Mouse (Mus musculus): ENCODE measurements at regions not wholly inside any gene's neighbourhood (a gene's known extent, or its start where the extent isn't known, plus 50 kb on each side); places are given as distances from the start of the nearest gene placed in this dataset.

DNA sequence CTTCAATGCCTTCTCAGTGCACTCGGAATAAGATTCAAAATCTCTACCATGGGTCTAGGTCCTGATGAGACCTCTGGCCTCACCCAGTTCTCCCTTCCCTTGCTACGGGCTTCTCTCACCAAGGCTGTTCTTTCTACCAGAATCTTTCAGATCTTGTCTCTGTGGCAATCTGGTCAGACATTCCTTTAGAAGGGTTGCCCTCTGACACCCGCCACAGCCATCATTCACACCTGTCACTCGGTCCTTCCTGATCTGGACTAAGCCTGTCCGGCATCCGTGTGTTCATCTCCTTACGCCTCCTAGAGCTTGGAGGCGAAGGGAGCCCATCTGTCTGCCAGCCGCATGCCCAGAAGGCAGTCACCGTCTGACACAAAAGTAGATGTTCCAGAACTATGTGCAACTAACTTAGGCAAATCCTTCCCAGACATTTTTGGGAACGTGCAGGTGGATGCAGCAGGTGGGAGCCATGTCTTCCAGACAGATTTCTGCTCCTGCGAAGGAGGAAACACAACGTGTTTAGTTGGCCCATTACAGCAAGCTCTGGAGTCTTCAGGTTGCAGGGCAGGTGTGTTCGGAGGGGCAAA lies 77.7 kb downstream of the Fam76b start:
- DNase-seq, result no peak

- no peak for DNase-seq
These were observed 79.2 kb downstream of the Fam76b start for GRCm38 (mm10) chr9:13906736-13907135.

DNA sequence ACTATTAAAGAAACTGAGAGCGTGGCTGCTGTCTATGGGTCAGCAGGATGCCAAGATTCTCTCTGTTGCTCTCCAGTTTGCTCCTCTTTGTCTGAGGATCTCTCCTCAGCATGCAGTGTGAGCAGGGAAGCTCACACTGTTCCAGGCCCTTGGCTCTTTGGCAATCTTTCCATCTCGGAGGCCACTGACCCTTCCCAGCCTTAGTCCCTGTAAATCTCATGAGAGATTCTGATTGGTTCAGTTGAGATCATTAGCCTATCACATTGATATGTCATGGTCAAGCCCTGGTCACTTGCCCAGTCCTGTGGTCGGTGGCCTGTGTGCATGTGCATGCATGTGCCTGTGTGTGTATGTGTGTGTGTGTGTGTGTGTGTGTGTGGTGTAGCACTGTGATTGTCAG lies 82.1 kb downstream of the Fam76b start:
- DNase-seq, result no peak

DNA sequence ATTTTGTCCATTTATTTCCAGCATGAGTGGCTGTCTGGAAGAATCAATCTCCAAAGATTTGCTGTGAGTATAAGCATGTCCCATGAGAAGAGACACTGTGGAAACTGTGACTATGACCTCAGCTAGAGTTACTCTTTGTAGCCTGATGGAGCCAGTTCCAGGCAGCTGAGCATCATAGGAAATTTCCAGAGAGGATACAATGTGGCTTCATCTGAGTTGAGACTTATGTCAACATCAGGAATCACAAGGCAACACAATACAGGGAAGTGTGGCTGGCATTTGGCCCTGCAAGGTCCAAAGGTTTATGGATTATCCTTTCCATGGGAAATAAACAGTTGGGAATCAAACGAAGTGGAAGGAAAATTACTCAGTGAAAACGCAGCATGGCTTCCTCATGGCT lies 82.6 kb downstream of the Fam76b start:
- no peak for DNase-seq

DNA sequence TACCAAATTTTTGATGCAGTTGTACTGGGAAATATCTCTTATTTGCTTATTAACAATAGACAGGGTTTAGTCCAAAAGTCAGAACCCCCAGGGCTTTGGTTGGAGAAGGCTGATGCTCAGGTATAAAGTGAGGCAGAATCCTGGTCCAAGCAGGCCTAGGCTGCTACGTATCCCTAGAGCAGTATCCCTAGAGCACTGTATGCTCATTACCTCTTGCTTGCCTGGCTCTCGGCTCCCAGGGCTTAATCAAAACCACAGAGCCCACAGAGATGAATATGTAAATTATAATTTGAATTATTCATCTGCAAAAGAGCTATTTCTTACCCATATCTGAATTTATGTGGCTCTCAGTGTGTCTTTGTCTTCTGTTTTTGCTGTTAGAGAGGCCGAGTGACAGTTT lies 85.9 kb downstream of the Fam76b start:
- no peak for DNase-seq

DNA sequence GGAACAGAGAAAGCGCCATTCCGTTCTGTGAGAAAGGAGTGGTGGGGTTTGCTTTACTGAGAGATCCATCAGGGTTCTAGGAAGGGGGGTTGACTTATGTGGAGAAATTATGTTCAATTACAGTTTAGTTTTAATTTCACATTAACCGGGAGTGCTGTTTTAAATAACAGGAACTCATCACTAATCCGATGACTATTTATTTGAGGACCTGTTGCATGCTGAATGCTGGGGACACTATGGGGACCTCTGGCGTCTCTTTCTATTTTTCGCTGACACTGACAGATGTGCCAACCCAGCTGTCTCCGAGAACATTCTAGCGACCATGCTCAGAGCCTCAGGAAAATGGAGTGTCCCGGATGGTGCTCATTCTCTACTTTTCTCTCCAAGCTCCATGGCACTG lies 86.6 kb downstream of the Fam76b start:
- no peak for DNase-seq

- no peak for DNase-seq
These were observed 87.3 kb downstream of the Fam76b start for GRCm38 (mm10) chr9:13914847-13915246.

DNA sequence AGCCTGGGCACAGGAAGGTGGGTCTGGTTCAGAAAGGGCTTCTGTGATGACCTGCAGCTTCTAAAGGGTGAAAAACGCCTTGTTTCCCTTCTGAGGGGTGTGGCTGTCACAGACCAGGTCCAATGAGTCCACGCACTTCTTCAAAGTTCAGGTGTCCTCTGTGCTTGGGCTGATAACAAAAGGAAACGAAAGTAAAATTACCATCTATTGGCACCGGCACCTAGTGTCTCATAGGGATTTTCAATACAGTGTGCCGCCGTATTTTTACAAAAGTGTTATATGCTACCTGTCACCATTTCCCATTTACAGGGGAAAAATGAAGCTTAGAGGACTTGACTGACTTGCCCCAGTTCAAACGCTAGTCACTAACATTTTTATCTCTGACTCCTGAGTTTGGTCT lies 89.3 kb downstream of the Fam76b start:
- DNase-seq, result no peak

DNA sequence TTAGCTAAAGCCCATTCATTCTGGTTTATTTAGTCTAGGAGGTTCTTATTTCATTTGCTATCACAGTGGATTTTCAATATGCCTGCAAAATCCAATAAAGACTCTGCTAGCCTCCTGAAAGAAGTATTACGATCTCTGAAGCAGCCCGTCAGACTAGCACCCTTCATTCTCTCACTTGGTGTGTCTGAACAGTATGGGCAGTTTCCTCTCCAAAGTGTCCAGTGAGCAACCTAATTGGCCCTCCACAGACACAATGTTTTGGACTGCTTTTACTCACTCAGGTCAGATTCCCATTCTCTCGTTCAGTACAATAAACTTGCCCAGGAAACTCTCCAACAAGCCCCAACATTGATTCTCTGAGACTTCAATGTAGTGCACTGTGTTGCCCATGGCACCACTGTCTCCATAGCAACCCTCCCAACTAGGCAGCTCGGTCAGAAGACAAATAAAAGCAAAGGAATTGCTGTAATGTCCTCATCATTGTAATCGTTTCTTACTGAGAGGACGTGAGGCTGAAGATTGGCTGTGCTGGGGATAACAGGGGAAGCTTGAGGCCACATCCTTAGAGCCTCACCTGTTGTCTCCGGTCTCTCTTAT lies 91.2 kb downstream of the Fam76b start:
- DNase-seq, result no peak

GRCm38 (mm10) chr9:13919739-13920410 lies 92.4 kb downstream of the Fam76b start:
- no peak for DNase-seq

DNA sequence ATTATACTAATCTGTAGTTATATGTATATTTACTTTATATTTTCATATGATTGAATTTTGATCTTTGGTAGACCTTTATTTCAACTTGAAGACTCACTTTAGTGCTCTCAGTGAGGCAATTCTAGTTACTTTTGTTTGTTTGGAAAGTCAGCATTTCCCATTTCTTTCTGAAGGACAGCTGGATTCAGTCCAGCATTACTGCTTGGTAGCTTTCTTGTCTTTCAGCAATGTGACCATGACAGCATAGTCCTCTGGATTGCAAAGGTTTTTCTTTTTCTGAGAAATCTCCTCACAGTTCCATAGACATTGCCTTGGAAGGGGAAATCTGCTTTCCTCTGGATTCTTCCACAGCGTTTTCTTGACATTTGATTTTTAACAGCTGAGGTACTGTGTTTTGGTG lies 93.1 kb downstream of the Fam76b start:
- no peak for DNase-seq

- no peak for DNase-seq
These were observed 104.5 kb downstream of the Fam76b start for GRCm38 (mm10) chr9:13932001-13932508.

DNA sequence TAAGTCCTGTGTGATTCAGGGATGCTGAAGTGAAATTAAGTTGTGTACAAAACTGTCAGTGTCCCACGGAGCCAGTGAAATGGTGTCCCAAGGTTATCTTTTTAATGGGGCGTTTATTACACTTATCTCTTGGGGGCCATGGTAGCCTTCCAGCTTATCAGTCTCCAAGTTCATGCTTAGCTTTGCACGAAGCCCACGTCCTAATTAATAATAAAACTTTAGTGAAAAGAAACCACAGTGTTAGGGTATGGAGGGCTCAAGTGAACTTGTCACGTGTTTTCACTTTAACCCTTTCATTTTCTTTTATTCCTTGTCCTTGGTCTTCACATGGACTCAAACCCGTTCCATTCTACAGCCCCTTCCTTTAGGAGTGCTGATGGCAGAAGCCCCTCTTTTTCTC lies 105.9 kb downstream of the Fam76b start:
- DNase-seq, result no peak

- DNase-seq, result no peak
These were observed 109.8 kb downstream of the Fam76b start for GRCm38 (mm10) chr9:13937301-13937700.

- DNase-seq, result no peak
These were observed 119.0 kb downstream of the Fam76b start for GRCm38 (mm10) chr9:13946519-13946918.

GRCm38 (mm10) chr9:13952157-13952556 lies 124.6 kb downstream of the Fam76b start:
- no peak for DNase-seq

DNA sequence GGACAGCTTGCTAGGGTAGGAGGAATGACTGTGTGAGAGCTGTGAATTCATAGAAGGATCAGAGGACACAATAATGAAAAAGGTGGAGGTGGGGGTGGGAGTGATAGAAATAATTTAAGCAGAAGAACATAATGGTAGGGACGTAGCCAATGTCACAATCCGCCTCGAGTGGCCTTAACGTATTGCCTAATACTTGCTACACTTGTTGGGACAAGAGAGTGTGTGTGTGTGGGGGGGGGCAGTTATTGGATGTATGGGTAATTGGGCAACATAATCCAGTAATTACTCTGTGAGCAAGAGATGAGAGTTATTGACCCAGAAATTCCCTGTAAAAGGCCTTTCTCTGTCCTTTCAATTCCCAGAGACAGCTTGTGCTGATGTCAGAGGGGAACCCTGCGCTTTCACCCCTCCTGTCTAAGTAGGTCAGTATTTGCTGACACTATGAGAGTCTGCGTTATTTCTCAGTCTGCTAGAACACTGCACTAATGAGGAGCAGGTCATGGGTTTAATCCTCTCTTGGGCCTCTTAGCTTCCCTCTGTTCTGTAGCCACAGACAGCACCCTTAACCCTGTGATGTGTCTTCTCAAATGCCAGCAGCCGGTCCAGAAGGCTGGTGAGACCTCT lies 135.7 kb downstream of the Fam76b start:
- no peak for DNase-seq

- DNase-seq, result no peak
These were observed 136.3 kb downstream of the Fam76b start for GRCm38 (mm10) chr9:13963796-13964195.

DNA sequence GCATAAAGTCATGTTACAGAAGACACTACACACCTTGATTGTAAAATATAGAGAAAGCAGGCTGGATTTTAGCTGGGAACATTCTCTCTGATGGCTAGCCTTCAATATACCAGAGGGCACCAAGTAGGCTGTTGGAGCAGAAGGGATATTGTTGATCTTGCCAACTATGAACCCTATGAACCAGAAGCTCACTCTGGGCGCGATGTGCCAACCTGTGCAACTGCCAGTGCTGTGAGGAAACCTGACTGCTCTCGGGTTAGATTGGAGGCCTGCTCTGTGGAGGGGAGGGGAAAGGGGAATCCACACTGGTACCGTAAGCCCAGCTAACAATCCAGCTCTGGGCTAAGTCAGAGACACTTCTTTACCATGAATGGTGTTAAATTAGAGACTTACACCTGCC lies 136.7 kb downstream of the Fam76b start:
- DNase-seq, result no peak

DNA sequence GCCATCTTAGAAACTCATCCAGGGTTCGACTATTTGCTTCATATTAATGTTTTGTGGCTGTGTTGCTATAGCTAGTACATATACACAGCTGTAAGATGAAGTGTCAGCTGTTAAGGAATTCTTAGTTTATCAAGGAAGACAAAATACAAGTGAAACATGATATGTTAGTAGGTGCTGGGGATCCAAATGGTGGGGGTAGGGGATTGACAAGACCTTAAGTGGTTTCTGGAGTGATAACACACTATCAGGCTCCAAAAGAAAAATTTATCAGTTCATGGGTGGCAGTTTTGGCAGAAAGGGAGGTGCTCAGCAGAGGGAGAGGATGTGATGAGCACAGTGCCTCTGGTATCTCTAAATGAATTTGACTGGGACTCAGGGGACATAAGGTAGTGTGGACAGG lies 138.7 kb downstream of the Fam76b start:
- DNase-seq, result no peak

- DNase-seq, result no peak
These were observed 141.7 kb downstream of the Fam76b start for GRCm38 (mm10) chr9:13969262-13969661.

- no peak for DNase-seq
These were observed 146.1 kb downstream of the Fam76b start for GRCm38 (mm10) chr9:13973600-13973999.

DNA sequence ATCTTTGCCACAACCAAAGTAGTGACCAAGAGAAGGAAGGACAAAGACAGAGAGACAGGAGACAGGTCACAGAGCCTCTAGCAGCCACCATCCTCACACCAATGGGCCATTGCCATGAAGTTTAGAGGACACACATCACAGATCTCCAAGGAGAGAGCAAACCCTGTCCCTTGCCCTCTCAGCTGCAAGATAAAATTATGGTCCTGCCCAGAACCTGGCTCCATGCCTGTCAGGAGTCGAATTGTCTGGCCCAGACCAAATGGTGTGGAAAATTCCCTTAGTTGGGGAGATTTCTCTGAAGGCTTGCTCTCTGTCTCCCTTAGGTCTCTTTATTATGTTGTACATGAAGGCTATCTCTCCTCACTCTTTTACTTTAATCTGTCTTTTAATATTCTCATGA lies 147.4 kb downstream of the Fam76b start:
- no peak for DNase-seq

DNA sequence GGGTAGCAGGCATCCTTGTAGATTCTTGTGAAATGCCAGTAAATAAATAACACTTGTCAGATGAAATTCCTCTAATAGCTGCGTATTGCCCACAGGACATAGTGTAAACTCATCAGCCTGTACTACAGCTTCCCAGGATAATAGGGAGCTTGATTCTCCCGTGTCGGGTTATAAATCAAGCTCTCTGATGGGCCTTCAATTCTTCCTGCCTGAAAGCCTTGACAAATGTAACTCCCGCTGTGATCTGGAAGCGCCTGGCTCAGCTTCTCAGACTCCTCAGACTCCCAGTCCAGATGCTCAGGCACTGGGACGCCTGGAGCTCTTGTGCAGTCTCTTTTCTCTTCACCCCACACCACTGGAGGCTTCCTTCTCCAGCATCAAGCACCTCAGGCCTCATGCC lies 151.3 kb downstream of the Fam76b start:
- no peak for DNase-seq

Data from spleen, adult 18-20 months (tissue).